Mouse (Mus musculus): Measurements from ENCODE around the gene Adam22.

DNA sequence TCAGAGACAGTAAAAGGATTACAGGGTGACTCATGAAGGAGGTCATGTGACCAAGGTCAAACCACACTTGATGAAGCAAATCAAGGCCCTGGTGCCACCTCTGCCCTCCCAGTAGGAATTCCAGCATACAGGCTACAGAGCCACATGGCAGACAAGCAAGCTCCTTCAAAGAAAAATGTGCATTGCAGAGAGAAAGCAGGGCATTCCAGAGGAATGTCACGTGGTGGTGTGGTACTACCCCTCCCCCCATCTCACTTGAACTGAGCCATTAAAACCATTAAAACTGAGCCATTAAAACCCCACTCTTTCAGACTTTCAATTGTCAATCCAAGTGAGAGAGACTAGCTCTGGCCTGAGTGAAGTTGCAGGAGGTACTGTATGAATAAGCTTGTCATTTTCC, 74.7 kb downstream of the Adam22 start:
- TF ChIP-seq CTCF (IDR thresholded peaks at IDR 0.05; ENCODE audit: borderline replicate concordance, insufficient read depth, low read depth, low read length) (no peak), POLR2A (IDR thresholded peaks at IDR 0.05; ENCODE audit: borderline replicate concordance, insufficient read depth, low read length) (no peak)

Measured in cerebellum, adult 2 months (tissue).